Mouse (Mus musculus): ENCODE measurements around the gene Vmn1r68. TPM values are rescaled to one million over a fixed set of nuclear protein-coding genes. Genes with fewer than 3 reads are reported as not detected.

The Vmn1r68 gene
- polyA plus RNA-seq (2015; fragmentation: Illumina TruSeq; extraction: RNeasy Lipid Tissue Mini Kit (QIAGEN cat#74804); ENCODE audit: insufficient read depth, low replicate concordance) = not detected

GRCm38 (mm10) chr7:10558385-10558784, at the start of gene Vmn1r68:
TSS of gene Vmn1r68 (minus strand) at chr7:10558485.

GRCm38 (mm10) chr7:10494786-10495521, 63.3 kb downstream of the Vmn1r68 start, which contains the start of gene Zik1:
TSS of gene Zik1 (minus strand) at chr7:10495394.

Other genes with a start within 250 kb of the Vmn1r68 start
- not detected for gene Vmn1r67, start 115.2 kb downstream of the Vmn1r68 start, polyA plus RNA-seq (2015; fragmentation: Illumina TruSeq; extraction: RNeasy Lipid Tissue Mini Kit (QIAGEN cat#74804); ENCODE audit: insufficient read depth, low replicate concordance)
- 1.9 TPM for gene Zik1, start 63.1 kb downstream of the Vmn1r68 start, polyA plus RNA-seq (2015; fragmentation: Illumina TruSeq; extraction: RNeasy Lipid Tissue Mini Kit (QIAGEN cat#74804); ENCODE audit: insufficient read depth, low replicate concordance)
- gene Vmn1r69, start 55.2 kb upstream of the Vmn1r68 start, polyA plus RNA-seq (2015; fragmentation: Illumina TruSeq; extraction: RNeasy Lipid Tissue Mini Kit (QIAGEN cat#74804); ENCODE audit: insufficient read depth, low replicate concordance) = not detected
- gene Vmn1r70, start 73.0 kb upstream of the Vmn1r68 start, polyA plus RNA-seq (2015; fragmentation: Illumina TruSeq; extraction: RNeasy Lipid Tissue Mini Kit (QIAGEN cat#74804); ENCODE audit: insufficient read depth, low replicate concordance) = not detected
- not detected for gene Nlrp4b, start 129.3 kb upstream of the Vmn1r68 start, polyA plus RNA-seq (2015; fragmentation: Illumina TruSeq; extraction: RNeasy Lipid Tissue Mini Kit (QIAGEN cat#74804); ENCODE audit: insufficient read depth, low replicate concordance)
- not detected for gene Vmn1r71, start 195.9 kb upstream of the Vmn1r68 start, polyA plus RNA-seq (2015; fragmentation: Illumina TruSeq; extraction: RNeasy Lipid Tissue Mini Kit (QIAGEN cat#74804); ENCODE audit: insufficient read depth, low replicate concordance)

Measured in spleen, adult 10 weeks (tissue).